Mouse (Mus musculus) midbrain, embryonic 11.5 days (tissue): ENCODE measurements around the gene Snrnp35. TPM values are rescaled to one million over a fixed set of nuclear protein-coding genes. Genes with fewer than 3 reads are reported as not detected.

Source experiments
- ATAC-seq: fragments of 200-750 bp; cut with Nextera tagmentation; 2 replicates; pipeline ENCODE4 v1.8.0; 2017; ENCODE audit warnings: moderate TSS enrichment, moderate library complexity; ENCODE audit not compliant: low FRiP score
- DNase-seq: peaks from one replicate; pipeline ENCODE4 v3.0.0; 2015; ENCODE audit warnings: low spot score; ENCODE audit errors: missing footprints
- H3K27ac ChIP-seq: fragments of 300-500 bp; sonication (generic); 2 replicates; pipeline ENCODE4 v1.5.1; 2014; ENCODE audit warnings: low read depth, low read length
- H3K27me3 ChIP-seq: fragments of 300-500 bp; sonication (generic); 2 replicates; pipeline ENCODE4 v1.6.1; 2014; ENCODE audit warnings: mild to moderate bottlenecking, low read length, moderate library complexity, mixed read lengths; ENCODE audit not compliant: control insufficient read depth, insufficient read depth
- H3K36me3 ChIP-seq: fragments of 300-500 bp; sonication (generic); 2 replicates; pipeline ENCODE4 v1.6.1; 2014; ENCODE audit warnings: mild to moderate bottlenecking, low read length, moderate library complexity, mixed read lengths; ENCODE audit not compliant: control insufficient read depth, insufficient read depth
- H3K4me1 ChIP-seq: fragments of 300-500 bp; sonication (generic); 2 replicates; pipeline ENCODE4 v1.6.1; 2014; ENCODE audit warnings: low read length; ENCODE audit not compliant: control insufficient read depth, insufficient read depth
- H3K4me2 ChIP-seq: fragments of 300-500 bp; sonication (generic); 2 replicates; pipeline ENCODE4 v1.6.1; 2014; ENCODE audit warnings: mild to moderate bottlenecking, moderate library complexity
- H3K4me3 ChIP-seq: fragments of 300-500 bp; sonication (generic); 2 replicates; pipeline ENCODE4 v1.5.1; 2014; ENCODE audit warnings: low read depth, low read length
- H3K9ac ChIP-seq: fragments of 300-500 bp; sonication (generic); 2 replicates; pipeline ENCODE4 v1.6.1; 2014; ENCODE audit warnings: low read length
- H3K9me3 ChIP-seq: fragments of 300-500 bp; sonication (generic); 2 replicates; pipeline ENCODE4 v1.6.1; 2016; ENCODE audit warnings: low read length; ENCODE audit not compliant: control insufficient read depth
- WGBS: fragments of 180-500 bp; shearing (Covaris S2); extraction: QIAGEN DNeasy Blood & Tissue Kit; methylation state at CpG from one replicate; pipeline ENCODE4 v1.1.7; 2014; 5-methylcytosine and 5-hydroxymethylcytosine counted together
- polyA plus RNA-seq: library from polyadenylated mRNA; unstranded; fragments of >200 nt; fragmentation: Nextera tagmentation; extraction: Ambion mirVana; gene quantifications from 2 replicates; pipeline ENCODE4 v1.2.1, GENCODE M21; 2014

Snrnp35 gene
- polyA plus RNA-seq, 1 experiment from 2014 or later = 17.3 TPM

DNA sequence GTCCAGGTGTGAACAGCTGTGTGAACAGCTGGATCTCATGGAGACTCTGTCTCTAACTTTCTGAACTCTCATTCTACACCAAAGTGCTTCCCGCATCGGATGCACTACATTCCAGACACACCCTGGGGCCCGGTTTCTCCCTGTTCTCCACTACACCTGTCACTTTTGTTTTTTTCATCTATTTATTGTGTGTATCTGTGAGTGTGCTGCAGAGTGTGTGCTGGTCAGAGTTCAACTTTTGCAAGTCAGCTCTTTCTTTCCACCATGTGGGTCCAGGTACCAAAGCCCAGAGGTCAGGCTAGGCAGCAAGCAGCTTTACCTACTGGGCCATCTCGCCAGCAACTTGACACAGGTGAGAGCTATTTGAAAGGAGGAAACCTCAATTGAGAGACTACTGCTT lies 22.3 kb downstream of the Snrnp35 start:
- DNase-seq (no peak), ATAC-seq (no peak)
- Histone ChIP-seq H3K4me2 (no peak overlapping the region), H3K9me3 (no peaks in the 10 kb centered on the region), H3K9ac (no peak overlapping the region), H3K27ac (no peak overlapping the region), H3K27me3 (no peaks in the 10 kb centered on the region), H3K4me3 (no peak overlapping the region), H3K36me3 (no peaks in the 10 kb centered on the region; the same call in 1 of the 2 replicates), H3K4me1 (no peaks in the 10 kb centered on the region)
- WGBS = 95% methylated on average over 4 of the region's 4 CpGs

DNA sequence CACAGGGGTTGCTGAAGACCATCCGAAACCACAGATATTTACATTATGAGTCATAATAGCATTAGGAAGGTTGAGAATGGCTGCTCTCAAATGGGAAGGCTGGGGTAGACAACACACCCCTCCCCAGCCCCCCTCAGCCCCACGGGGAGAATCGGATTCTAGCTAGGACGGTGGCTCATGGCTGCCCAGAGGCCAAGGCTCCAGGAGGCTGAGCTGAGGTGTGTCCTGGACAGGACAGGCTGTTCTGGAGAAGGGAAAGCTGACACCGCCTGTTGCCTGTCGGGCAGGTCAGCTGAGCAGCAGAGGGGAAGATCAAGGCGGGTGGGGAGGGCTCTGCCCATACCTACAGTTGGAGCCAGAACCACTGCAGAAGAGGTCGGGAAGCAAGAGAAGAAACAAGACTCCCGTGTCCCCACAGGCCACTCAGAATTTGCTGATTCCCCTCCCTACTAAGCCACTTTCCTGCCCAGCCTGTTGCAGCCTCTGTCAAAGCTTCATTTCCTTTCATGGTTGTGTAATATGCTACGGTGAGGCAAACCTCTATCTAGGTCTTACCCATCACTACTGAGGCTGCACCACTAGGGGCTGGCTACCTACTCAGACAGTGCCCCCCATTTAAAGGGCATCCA lies 23.9 kb downstream of the Snrnp35 start:
- no peak for DNase-seq

DNA sequence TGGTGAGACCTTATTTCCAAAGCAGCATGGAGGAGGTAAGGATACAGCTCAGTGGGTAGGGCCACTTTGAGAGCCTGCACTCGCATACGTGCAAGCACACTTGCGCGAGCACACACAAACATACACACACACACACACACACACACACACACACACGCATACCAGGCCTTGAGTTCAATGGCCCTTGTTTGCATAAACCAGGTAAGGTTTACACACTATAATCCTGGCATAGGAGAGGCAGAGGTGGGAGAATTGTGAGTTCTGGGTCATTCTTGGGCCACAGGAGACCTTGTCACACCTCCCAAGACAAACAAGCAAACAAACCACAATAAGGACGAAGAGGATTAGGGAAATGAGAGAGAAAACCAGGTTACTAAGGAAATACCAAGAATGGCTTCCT lies 26.3 kb downstream of the Snrnp35 start:
- H3K27ac ChIP-seq = no peak overlapping the region
- H3K36me3 ChIP-seq = peaks cover 4% of the 10 kb centered on the region; the same call in 1 of the 2 replicates
- no peaks in the 10 kb centered on the region for H3K4me1 ChIP-seq
- no peak for DNase-seq
- H3K4me2 ChIP-seq = no peak overlapping the region
- no peak for ATAC-seq
- no peaks in the 10 kb centered on the region for H3K9me3 ChIP-seq
- no peaks in the 10 kb centered on the region for H3K27me3 ChIP-seq
- no peak overlapping the region for H3K9ac ChIP-seq
- 94% methylated on average over 6 of the region's 6 CpGs for WGBS
- no peak overlapping the region for H3K4me3 ChIP-seq

More for the DNA sequence above, 23.9 kb downstream of the Snrnp35 start:
- H3K4me2 ChIP-seq = no peak overlapping the region
- no peak overlapping the region for H3K27ac ChIP-seq
- H3K9me3 ChIP-seq = no peaks in the 10 kb centered on the region
- H3K4me3 ChIP-seq = no peak overlapping the region
- WGBS = 79% methylated on average over 10 of the region's 10 CpGs
- H3K9ac ChIP-seq = no peak overlapping the region
- no peaks in the 10 kb centered on the region for H3K36me3 ChIP-seq
- no peaks in the 10 kb centered on the region for H3K27me3 ChIP-seq
- no peak for ATAC-seq
- H3K4me1 ChIP-seq = no peaks in the 10 kb centered on the region

DNA sequence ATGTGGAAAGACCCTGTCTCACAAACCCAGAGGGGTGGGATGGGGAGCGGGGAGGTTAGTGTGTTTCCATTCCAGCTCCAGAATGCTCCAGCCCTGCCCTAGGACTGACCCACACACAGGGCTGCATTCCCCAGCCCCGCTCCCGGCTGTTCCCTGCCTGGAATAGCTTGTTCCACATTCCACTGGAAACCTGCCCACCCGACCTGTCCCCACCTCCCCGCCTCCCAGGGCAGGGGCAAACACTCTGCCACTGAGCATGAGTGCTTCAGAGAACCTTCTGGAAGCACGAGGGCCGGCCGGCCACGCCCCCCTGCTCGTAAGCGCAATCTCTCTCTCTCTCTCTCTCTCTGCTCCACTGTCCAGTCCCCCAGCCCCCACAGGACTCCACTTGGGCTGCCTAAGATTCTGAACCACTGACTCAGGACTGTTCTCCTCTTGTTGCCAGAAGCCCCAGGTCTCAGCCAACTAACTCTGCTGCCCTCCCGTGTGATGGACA lies 26.9 kb downstream of the Snrnp35 start:
- Histone ChIP-seq H3K36me3 (peaks cover 4% of the 10 kb centered on the region; the same call in 1 of the 2 replicates), H3K9me3 (no peaks in the 10 kb centered on the region), H3K4me1 (no peaks in the 10 kb centered on the region), H3K4me2 (no peak overlapping the region), H3K27me3 (no peaks in the 10 kb centered on the region), H3K27ac (no peak overlapping the region), H3K9ac (no peak overlapping the region), H3K4me3 (no peak overlapping the region)
- 81% methylated on average over 12 of the region's 12 CpGs for WGBS
- ATAC-seq = no peak
- DNase-seq = no peak

DNA sequence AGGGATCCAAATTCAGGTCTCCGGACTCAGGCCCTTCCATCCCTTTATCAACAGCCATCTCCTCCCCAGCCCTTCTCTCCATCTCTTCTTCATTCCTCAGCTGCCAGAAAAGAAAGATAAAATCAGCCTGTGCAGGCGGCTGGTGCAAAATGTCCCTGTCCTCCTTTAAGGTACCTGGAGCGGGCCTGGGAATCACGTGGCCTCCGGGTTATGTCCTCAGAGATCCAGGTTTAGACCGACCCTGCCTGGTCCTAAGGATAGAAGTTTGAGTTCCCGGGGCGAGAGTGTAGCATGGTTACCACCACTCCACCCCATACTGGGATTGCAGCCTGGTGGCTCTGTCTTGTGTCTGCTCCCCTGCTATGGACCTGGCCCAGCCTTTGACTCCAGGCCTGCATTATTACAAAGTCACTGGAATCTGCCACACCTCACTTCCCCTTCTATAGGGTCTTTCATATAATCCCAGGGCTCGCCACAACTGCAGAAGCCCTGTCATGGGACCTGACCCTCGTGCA lies 27.7 kb downstream of the Snrnp35 start:
- no peak overlapping the region for H3K27ac ChIP-seq

DNA sequence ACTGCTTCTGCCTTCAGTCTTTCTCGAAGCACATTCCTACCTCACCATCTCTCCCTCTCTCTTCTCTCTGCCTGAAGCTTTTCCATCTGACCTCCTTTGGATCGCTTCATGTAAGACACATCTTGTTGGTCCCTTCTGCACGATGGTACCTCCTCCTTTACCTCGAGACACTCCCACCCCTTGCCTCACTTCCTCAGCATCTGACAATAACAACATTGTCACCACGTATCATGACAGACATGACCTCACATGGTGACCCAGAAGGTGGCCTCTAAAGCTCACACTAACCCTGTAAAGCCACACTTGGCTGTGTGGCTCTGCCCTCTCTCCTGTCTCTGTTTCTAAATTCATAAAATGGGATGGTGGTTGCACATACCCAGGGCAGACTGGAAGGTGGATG lies 32.9 kb downstream of the Snrnp35 start:
- ATAC-seq = no peak

More for the DNA sequence above, 27.7 kb downstream of the Snrnp35 start:
- Histone ChIP-seq H3K4me2 (no peak overlapping the region), H3K4me3 (no peak overlapping the region), H3K9ac (no peak overlapping the region), H3K27me3 (no peaks in the 10 kb centered on the region), H3K36me3 (peaks cover 4% of the 10 kb centered on the region; the same call in 1 of the 2 replicates), H3K4me1 (no peaks in the 10 kb centered on the region), H3K9me3 (no peaks in the 10 kb centered on the region)
- ATAC-seq (no peak), DNase-seq (no peak)
- WGBS = 90% methylated on average over 10 of the region's 10 CpGs

DNA sequence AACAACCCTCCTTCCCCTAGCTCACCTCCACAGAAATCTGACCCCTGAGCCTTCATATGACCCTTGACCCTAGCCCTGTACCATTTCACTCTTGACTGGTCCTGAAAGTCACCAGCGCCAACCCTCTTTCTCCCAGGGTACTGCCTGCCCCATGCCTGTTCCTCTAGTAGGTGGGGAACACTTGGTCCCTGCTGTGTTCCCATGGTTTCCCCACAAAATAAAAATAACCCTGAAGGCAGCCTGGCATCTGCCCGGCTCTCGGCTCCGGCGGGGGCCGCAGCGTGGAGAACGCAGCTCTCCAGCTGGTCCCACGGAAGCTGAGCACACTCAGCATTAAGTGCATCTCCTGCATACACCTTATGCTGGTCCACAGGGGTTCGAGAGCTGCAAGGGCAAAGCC lies 35.7 kb downstream of the Snrnp35 start:
- H3K36me3 ChIP-seq = no peaks in the 10 kb centered on the region; the same call in 1 of the 2 replicates
- no peak overlapping the region for H3K27ac ChIP-seq
- no peaks in the 10 kb centered on the region for H3K27me3 ChIP-seq
- no peak overlapping the region for H3K9ac ChIP-seq
- WGBS = 52% methylated on average over 10 of the region's 10 CpGs
- H3K4me2 ChIP-seq = no peak overlapping the region
- H3K4me3 ChIP-seq = no peak overlapping the region
- no peak for ATAC-seq
- no peaks in the 10 kb centered on the region for H3K9me3 ChIP-seq
- no peaks in the 10 kb centered on the region for H3K4me1 ChIP-seq
- DNase-seq = no peak

More for the DNA sequence above, 32.9 kb downstream of the Snrnp35 start:
- H3K9me3 ChIP-seq = no peaks in the 10 kb centered on the region
- H3K27ac ChIP-seq = no peak overlapping the region
- WGBS = 87% methylated on average over 5 of the region's 5 CpGs
- H3K4me1 ChIP-seq = no peaks in the 10 kb centered on the region
- H3K4me2 ChIP-seq = no peak overlapping the region
- H3K9ac ChIP-seq = no peak overlapping the region
- no peaks in the 10 kb centered on the region for H3K27me3 ChIP-seq
- no peak for DNase-seq
- peaks cover 4% of the 10 kb centered on the region; the same call in 1 of the 2 replicates for H3K36me3 ChIP-seq
- H3K4me3 ChIP-seq = no peak overlapping the region

DNA sequence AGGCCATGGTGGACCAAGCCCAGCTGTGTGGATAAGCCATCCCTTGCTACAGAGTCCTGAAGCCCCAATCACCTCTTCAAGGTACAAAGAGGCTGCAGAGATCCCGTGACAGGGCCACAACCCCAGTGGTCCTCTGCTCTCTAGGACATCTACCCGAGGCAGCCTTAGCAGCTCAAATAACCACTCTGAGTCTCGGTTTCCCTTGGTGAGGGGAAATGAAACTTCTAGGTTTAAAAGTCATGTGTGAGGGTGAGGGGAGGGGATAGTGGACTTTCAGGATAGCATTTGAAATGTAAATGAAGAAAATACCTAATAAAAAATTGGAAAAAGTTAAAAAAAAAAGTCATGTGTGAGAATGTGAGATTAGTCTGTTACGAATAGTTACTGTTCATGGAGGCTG lies 38.7 kb downstream of the Snrnp35 start:
- Histone ChIP-seq H3K4me3 (no peak overlapping the region), H3K4me1 (no peaks in the 10 kb centered on the region), H3K4me2 (no peak overlapping the region), H3K36me3 (no peaks in the 10 kb centered on the region), H3K9me3 (no peaks in the 10 kb centered on the region), H3K27me3 (no peaks in the 10 kb centered on the region), H3K9ac (no peak overlapping the region), H3K27ac (no peak overlapping the region)
- ATAC-seq (no peak), DNase-seq (no peak)
- 85% methylated on average over 4 of the region's 4 CpGs for WGBS

DNA sequence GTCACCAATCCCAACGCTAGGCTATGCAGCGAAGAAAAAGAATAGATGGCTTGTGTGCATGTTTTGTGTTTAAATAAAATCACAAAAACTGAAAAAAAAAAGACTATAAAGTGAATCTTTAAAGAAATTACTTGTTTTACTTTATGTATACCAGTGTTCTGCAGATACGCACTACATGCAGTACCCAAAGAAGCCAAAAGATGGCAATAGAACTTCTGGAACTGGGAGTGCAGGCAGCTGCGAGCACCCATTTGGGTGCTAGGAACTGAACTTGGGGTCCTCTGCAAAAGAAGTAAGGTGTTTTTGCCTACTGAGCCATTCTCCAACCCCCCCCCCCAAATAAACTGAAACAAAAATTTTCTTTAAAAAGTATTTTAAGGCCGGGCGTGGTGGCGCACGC lies 40.1 kb downstream of the Snrnp35 start:
- Histone ChIP-seq H3K4me1 (no peaks in the 10 kb centered on the region), H3K9ac (no peak overlapping the region), H3K4me3 (no peak overlapping the region), H3K27me3 (no peaks in the 10 kb centered on the region), H3K9me3 (no peaks in the 10 kb centered on the region), H3K4me2 (no peak overlapping the region), H3K27ac (no peak overlapping the region), H3K36me3 (no peaks in the 10 kb centered on the region)
- ATAC-seq = no peak
- WGBS = 95% methylated on average over 8 of the region's 8 CpGs
- DNase-seq = no peak
